Mouse (Mus musculus) cerebellum, postnatal 25 days (tissue): ENCODE results near the gene Gprasp1.
A peak's percentile ranks its signal among the peaks of the same experiment; 100 is the strongest.

Source experiments
- DNase-seq, 2 experiments: peaks; one replicate each; pipeline ENCODE4 v3.0.0; 2021; ENCODE audit warnings: mixed read lengths in 2 of 2

Gprasp1 gene

DNA sequence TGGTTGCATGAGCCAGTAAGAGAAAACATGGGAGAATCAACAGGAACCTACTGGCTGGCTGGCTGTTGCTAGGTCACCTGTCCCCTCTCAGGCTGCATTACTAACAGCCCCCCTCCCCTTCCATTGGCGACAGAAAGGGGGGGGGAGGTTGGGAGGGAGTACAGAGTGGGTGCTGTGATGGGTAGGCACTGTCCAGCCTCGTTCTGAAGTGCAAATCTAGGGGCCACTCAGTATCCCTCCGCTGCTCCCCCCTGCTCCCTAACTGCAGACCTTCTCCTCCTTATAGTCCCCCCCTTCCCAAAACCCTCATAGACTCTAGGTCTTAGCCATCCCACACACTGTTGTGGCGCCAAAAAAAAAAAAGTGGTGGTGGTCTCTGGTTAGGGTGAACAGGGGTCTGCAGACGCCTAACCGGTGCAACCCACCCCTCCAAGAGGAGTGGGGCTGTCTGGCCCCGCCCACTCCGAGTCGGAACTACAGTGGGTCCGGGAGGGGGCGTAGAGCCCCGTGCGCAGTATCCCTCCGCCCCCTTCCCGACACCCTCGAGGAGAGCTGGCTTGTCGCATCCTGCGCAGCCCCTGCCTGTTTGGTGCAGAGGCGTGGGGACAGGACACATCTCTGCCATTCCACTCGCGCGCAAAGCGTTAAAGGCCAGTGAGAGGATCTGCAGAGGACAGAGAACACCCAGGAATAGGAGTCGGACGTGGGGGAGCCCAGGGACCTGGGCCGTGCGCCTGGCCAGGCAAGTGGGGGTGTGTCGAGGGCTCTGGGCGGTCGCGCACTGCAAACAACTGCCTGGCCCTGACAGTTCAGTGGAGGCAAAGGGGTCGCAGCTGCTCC lies 96.2 kb downstream of the Gprasp1 start, which contains the start of gene Gprasp2:
TSS of gene Gprasp2 (plus strand) at position 514 of the 840 bp plus-strand sequence.
- peak; percentile 67 to 73 for DNase-seq

DNA sequence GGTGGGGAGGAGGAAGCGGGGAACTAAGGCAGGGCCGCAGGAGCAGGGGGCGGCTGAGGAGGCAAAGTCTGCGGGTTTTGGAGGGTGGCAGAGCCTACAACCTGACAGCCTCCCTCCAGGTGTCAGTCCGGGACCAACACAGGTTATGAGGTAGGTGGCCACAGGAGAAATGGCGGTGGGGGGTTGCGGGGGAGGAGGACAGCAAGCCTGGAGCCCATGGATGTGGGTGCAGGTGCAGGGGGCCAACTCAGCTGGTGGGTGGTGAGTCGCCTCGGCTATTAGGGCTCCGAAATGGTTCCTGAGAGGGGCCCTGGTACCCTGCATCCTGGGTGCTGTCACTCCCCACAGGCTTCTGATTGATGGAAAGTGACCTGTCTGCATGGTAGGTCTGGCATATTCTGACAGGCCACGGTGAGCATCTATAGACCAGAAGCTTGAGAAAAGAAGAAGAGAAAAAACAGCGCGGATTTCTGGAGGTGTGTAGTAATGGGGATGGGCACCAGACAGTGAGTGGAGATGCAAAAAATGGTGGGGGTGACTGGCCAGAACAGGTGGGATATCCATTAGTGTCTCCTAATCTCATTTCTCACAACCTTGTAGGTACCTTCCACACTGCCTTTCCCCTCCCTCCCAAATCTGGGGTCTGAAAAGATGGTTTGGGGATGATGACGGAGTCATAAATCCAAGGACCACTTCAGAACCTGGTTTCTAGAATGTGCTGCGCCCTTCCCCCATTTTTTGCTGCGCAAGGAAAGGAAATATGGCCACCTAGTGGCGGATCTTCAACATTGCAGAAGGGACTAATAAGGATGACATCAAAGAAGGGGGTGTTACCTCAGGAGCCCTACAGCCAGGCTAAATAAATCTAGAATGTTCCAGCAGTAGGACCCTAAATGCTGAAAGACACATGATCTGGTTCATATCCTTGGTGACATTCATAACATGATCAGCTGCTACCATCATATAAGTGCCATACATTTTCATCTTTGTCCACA lies 97.2 kb downstream of the Gprasp1 start:
- peak; percentile 49 to 69 for DNase-seq
